ENCODE assay signal across 8 mouse cellular contexts in genomic region chr2:127831401-127832102, GRCm38 (mm10). TPM values are rescaled to one million over a fixed set of nuclear protein-coding genes. Genes with fewer than 3 reads are reported as not detected.
DNase-seq lines count a peak whose midpoint lies in the region; ATAC-seq lines count a peak whose summit lies in the region.

Gene Bub1, minus strand, starts transcription at chr2:127831865.

- peak; percentile 100 for ATAC-seq in frontal cortex, adult (ENCODE audit: low TSS enrichment)
- ATAC-seq in hindbrain, embryonic 11.5 days (ENCODE audit: low FRiP score): peak; percentile 97

- H3K36me3 ChIP-seq in hindbrain, embryonic 11.5 days (ENCODE audit: control insufficient read depth, insufficient read depth, low read length): no peaks in the 10 kb centered on the region

- no peaks in the 10 kb centered on the region for H3K9me3 ChIP-seq in hindbrain, embryonic 11.5 days (ENCODE audit: control insufficient read depth, low read length)

- no peaks in the 10 kb centered on the region for H3K27me3 ChIP-seq in hindbrain, embryonic 11.5 days (ENCODE audit: control insufficient read depth, insufficient read depth, low read length)

- peak within 1 kb of the TSS; percentile 60 for H3K4me2 ChIP-seq in hindbrain, embryonic 11.5 days (replicated peaks; ENCODE audit: low read depth, low read length)

- peak within 1 kb of the TSS; percentile 70 for H3K4me3 ChIP-seq in hindbrain, embryonic 11.5 days (ENCODE audit: low read depth, low read length)

- peak within 1 kb of the TSS; percentile 52 for H3K9ac ChIP-seq in hindbrain, embryonic 11.5 days (ENCODE audit: low read depth, low read length)

- no peak within 1 kb of the TSS for H3K27ac ChIP-seq in hindbrain, embryonic 11.5 days (ENCODE audit: low read depth, low read length)

- no peaks in the 10 kb centered on the region for H3K4me1 ChIP-seq in hindbrain, embryonic 11.5 days (replicated peaks; ENCODE audit: control insufficient read depth, insufficient read depth, low read length)

- WGBS in hindbrain, embryonic 11.5 days: under 1% methylated on average over 47 of the region's 56 CpGs

- DNase-seq in MEL-GATA-1-ER (ENCODE audit: extremely low read depth, low read depth): peak; percentile 69
- peak; percentile 90 for DNase-seq in cerebellum, adult 8-10 months
- DNase-seq in hindbrain, embryonic 11.5 days (ENCODE audit: low spot score): peak; percentile 96
- DNase-seq in layer of hippocampus, postnatal 10 days (ENCODE audit: low spot score in 2 of 2): peak; percentile 95 to 96
- DNase-seq in lung, postnatal 10 days: peak; percentile 96
- peak; percentile 91 for DNase-seq in ovary, postnatal 36 days (ENCODE audit: low spot score)
- peak; percentile 92 for DNase-seq in thymus, postnatal 25 days

RNA-seq across cellular contexts. Expression of gene Bub1, which starts in this region (rescaled TPM):
- polyA plus RNA-seq in hindbrain, embryonic 11.5 days (2014; fragmentation: Nextera tagmentation; extraction: Ambion mirVana): 33.5 and 34.8 TPM in 2 replicates
- total RNA-seq in layer of hippocampus, postnatal 10 days (2021): 1 to 10 TPM; 1.5 to 2.5 TPM
